Mouse (Mus musculus): ENCODE results near the gene Wnt2.

The Wnt2 gene

DNA sequence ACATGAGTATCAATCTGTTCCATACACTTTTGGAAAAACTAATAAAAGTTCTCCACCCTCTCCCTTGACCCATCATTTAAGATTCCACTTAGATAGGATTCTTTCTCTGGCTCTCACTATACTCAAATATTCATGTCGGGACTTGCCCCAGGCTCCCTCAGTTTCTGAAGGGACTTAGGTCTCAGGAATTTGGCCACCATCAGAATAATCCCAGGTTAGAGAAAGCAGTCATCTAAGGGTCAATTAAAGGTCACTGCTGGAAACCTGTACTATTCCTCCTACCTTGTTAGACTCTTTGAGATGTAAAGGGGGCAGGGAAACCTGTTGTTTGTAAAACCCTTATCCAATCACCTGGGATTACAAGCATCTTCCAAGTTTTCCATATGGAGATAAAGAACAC, 53.2 kb downstream of the Wnt2 start:
- no peak for DNase-seq

DNA sequence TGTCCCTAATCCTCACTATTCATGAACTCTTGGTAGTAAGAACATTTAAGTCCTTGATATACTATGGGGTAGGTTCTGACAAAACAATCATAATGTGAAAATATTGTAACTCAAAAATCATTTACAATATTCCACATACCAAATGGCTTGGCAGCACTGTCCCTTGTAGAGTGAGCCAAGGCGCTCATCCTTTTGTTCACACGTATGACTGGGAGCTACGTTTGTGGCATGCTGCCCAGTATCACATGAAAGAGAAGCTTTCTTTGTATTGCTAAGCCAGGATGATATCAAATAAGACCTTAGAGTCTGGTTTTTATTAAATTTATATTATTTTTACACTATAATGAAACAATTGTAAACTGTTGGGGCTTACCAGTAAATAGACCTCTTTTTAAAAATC, 56.0 kb downstream of the Wnt2 start:
- no peak for DNase-seq

DNA sequence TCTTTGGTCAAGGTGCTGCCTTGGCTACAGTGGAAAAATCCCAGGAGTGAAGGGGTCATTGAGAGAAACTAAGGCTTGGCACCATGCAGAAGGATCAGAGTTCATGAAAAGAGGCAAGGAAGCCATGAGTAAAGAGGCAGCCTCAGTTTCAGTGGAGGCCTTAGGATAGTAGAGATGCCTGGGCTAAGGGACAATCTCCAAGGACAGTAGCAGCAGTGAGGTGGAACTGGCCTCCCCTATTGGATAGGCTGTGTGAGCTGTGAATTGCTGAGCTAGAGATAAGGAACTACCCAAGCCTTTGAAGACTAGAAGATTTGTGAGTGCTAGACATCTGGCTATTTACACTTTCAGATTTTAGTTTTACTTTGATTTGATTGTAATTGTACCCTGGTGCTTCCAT, 59.0 kb downstream of the Wnt2 start:
- no peak for DNase-seq

DNA sequence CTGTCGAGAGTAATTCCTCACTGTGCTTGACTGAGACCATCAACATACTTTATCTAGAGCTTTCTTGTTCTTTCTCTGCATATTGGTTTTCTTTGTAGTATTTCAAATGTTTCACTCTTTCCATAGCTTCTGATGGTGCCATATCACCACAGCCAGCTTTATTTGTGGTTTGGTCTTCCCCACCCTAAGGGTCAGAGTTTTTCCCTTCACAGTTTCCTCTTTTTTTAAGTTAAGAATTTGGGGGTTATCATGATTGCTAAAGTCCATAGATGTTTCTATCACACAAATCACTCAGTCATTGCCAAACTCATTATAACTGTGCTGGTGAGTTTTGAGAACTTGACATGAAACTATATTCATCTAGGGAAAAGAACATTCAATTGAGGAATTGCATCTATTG, 60.6 kb downstream of the Wnt2 start:
- no peak for DNase-seq

GRCm38 (mm10) chr6:17968467-17969144, 61.8 kb downstream of the Wnt2 start:
- no peak for DNase-seq

GRCm38 (mm10) chr6:17963455-17963854, 66.9 kb downstream of the Wnt2 start:
- no peak for DNase-seq

- no peak for DNase-seq
Measured at GRCm38 (mm10) chr6:17951779-17952178, 78.6 kb downstream of the Wnt2 start.

GRCm38 (mm10) chr6:17949103-17949502, 81.3 kb downstream of the Wnt2 start:
- no peak for DNase-seq

DNA sequence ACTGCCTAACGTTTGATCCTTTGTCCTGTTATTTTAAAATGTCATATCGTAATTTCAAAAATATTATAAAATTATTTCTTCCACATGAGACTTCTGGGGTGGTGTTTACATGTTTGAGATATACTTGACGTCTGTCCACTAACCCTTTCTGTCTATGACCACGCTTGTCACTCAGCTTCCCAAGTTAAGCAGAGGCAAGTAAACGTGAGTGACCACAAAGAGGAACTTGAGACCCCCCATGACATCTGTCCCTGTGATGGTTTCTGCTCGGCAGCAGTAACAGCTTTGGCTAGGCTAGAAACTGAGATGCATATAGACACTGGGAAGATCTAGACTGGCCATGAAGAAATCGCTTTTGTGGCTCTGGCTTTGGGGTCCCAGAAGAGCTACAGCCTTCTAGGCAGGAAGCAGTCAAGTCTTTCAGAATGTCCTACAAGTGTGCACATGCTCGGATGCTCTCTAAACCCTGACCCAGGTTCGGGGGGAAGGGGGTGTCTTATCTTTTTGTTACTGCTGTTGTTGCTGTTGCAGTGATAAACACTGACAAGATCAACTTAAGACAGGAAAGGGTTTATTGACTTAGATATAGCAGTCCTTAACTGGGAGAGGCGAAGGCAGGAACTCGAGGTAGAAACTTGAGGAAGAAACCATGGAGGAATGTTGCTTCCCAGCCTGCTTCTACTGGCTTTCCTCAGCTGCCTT, 83.1 kb downstream of the Wnt2 start:
- DNase-seq = no peak

DNA sequence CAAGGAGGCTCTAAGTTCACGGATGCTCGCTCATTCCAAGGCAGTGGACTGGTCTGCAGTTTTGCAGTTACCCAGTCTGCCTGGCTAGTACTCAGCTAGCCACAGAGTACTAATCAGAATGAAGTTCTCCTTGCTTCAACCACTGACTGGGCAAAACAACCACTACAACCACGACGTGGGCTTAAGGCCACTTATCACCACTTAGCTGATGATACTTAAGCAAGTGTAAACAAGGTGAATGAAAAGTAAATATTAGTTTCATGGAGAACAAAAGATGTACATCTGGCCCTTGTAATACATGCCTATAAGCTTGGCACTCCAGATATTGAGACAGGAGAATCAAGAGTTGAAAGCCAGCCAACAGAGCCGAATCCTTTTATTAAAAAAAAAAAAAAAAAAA, 83.9 kb downstream of the Wnt2 start:
- DNase-seq = no peak

DNA sequence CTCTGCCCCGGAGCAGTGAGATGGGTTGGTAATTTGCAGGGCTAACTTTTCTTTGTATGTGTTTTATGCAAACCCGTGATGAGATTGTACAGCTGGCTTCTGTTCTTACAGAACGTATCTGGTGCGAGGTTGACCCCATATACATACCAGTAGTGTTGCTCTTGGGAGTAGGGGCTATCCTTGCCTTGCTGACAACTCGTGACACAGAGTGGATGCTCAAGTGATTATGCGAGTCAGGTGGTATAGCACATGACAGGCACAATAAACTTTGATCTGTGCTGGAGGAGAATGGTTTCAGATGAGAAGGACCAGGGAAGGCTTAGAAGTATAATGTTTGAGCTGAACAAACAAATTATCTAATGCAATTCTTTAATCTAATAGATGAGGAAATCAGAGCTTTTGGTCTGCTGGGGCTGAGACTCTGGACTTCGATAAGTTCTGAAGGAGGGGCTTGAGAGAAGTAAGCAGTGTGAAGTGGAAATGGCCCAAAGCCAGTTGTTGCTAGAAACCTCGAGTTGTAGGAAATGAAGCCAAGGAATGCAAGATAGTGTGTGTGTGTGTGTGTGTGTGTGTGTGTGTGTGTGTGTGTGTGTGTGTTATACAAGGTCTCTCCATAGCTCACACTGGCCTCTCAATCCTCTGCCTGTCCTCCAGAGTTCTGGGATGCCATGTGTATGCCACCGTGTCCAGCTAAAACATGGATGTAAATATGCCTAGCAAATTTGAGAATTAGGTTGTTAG, 86.3 kb downstream of the Wnt2 start:
- no peak for DNase-seq

DNA sequence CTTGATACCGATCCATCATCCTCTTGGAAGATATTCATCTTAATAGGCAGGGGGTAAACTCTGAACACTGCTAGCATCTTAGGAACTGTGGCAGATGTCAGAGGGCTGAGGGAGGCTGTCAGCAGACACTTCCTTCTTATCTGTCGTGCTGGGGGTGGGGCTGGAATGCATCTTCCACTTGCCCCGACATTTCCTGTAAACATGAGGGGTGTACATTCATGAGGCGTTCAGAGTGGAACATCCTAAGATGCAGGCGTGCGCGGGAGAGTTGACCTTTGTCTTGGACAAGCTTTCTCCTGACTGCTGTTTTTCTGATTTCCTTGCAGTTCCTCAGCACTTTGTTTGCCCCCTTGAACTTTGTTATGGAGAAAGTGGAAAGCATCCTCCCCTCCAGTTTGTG, 88.0 kb downstream of the Wnt2 start:
- no peak for DNase-seq

DNA sequence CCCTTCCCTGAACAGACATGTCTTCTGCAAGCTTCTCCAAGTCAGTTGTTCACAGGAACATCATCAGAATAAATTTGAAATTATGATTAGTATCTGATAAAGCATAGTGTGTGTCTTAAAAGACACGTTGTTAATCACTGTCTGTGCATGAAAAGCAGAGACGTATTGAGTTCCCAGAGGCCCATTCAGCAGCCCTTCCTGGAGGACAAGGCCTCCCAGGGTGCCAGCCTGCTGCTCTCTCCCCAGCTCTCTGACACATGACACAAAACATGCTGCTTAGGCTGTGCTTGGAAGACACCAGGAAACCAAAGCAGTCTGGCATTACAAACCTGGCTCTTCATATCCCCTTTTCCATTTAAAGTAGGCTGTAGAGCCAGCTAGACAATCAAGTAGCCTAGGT, 88.5 kb downstream of the Wnt2 start:
- no peak for DNase-seq
